Mouse (Mus musculus) stomach, embryonic 14.5 days (tissue): ENCODE results near the gene Gfra1. TPM values are rescaled to one million over a fixed set of nuclear protein-coding genes. Genes with fewer than 3 reads are reported as not detected.

Experiments used
- ATAC-seq: fragments of 200-750 bp; cut with Nextera tagmentation; 2 replicates; pipeline ENCODE4 v1.8.0; 2017; ENCODE audit warnings: low read depth, moderate TSS enrichment; ENCODE audit not compliant: insufficient number of reproducible peaks, insufficient read depth, low FRiP score
- H3K27ac ChIP-seq: fragments of 300-500 bp; sonication (generic); 2 replicates; pipeline ENCODE4 v1.5.1; 2014; ENCODE audit warnings: mild to moderate bottlenecking, low read length, moderate library complexity, mixed read lengths
- H3K27me3 ChIP-seq: fragments of 300-500 bp; sonication (generic); 2 replicates; pipeline ENCODE4 v1.6.1; 2014; ENCODE audit warnings: low read length, control low read depth, mixed read lengths; ENCODE audit not compliant: control insufficient read depth, insufficient read depth
- H3K36me3 ChIP-seq: fragments of 300-500 bp; sonication (generic); 2 replicates; pipeline ENCODE4 v1.6.1; 2014; ENCODE audit warnings: mild to moderate bottlenecking, control low read depth, low read length, moderate library complexity, mixed read lengths; ENCODE audit not compliant: control insufficient read depth, insufficient read depth
- H3K4me1 ChIP-seq: fragments of 300-500 bp; sonication (generic); 2 replicates; pipeline ENCODE4 v1.6.1; 2014; ENCODE audit warnings: low read length, control low read depth, mixed read lengths; ENCODE audit not compliant: control insufficient read depth, insufficient read depth
- H3K4me2 ChIP-seq: fragments of 300-500 bp; sonication (generic); replicated peaks from 2 replicates; pipeline ENCODE4 v1.6.1; 2014; ENCODE audit warnings: low read depth, low read length, control low read depth
- H3K4me3 ChIP-seq: fragments of 300-500 bp; sonication (generic); 2 replicates; pipeline ENCODE4 v1.5.1; 2014; ENCODE audit warnings: low read depth, low read length, control low read depth
- H3K9ac ChIP-seq: fragments of 300-500 bp; sonication (generic); replicated peaks from 2 replicates; pipeline ENCODE4 v1.6.1; 2014; ENCODE audit warnings: low read depth, mild to moderate bottlenecking, control low read depth, low read length, moderate library complexity, mixed read lengths
- H3K9me3 ChIP-seq: fragments of 300-500 bp; sonication (generic); 2 replicates; pipeline ENCODE4 v1.6.1; 2016; ENCODE audit warnings: low read depth, low read length, control low read depth; ENCODE audit not compliant: control insufficient read depth
- WGBS: fragments of 180-500 bp; shearing (Covaris S2); extraction: QIAGEN DNeasy Blood & Tissue Kit; methylation state at CpG from one replicate; pipeline ENCODE4 v1.1.7; 2014; 5-methylcytosine and 5-hydroxymethylcytosine counted together
- polyA plus RNA-seq: library from polyadenylated mRNA; unstranded; fragments of >200 nt; fragmentation: Nextera tagmentation; extraction: Ambion mirVana; gene quantifications from 2 replicates; pipeline ENCODE4 v1.2.1, GENCODE M21; 2014

The Gfra1 gene
- polyA plus RNA-seq, 1 experiment from 2014 or later = 66.3 TPM

- Histone ChIP-seq H3K36me3 (no peaks in the 10 kb centered on the region), H3K27ac (peak overlapping the region; percentile 85; the same call in 1 of the 2 replicates), H3K4me1 (peaks cover 16% of the 10 kb centered on the region; the same call in 1 of the 2 replicates), H3K9ac (no peak overlapping the region), H3K27me3 (no peaks in the 10 kb centered on the region), H3K4me2 (no peak overlapping the region), H3K9me3 (no peaks in the 10 kb centered on the region; the same call in 1 of the 2 replicates), H3K4me3 (no peak overlapping the region)
- ATAC-seq = peak; percentile 53
- 22% methylated on average over 3 of the region's 3 CpGs for WGBS
Measured at GRCm38 (mm10) chr19:58419278-58419677, 36.4 kb downstream of the Gfra1 start.

- no peak overlapping the region for H3K9ac ChIP-seq
- no peaks in the 10 kb centered on the region; the same call in 1 of the 2 replicates for H3K9me3 ChIP-seq
- WGBS = 88% methylated on average over 4 of the region's 4 CpGs
- H3K4me3 ChIP-seq = no peak overlapping the region
- H3K27ac ChIP-seq = no peak overlapping the region
- ATAC-seq = no peak
- no peak overlapping the region for H3K4me2 ChIP-seq
- H3K27me3 ChIP-seq = no peaks in the 10 kb centered on the region
- peaks cover 17% of the 10 kb centered on the region; the same call in 1 of the 2 replicates for H3K4me1 ChIP-seq
- H3K36me3 ChIP-seq = no peaks in the 10 kb centered on the region
Measured at GRCm38 (mm10) chr19:58415173-58415572, 40.5 kb downstream of the Gfra1 start.

GRCm38 (mm10) chr19:58414733-58415132, 41.0 kb downstream of the Gfra1 start:
- H3K27ac ChIP-seq = no peak overlapping the region
- H3K36me3 ChIP-seq = no peaks in the 10 kb centered on the region
- H3K9ac ChIP-seq = no peak overlapping the region
- H3K4me3 ChIP-seq = no peak overlapping the region
- no peaks in the 10 kb centered on the region; the same call in 1 of the 2 replicates for H3K9me3 ChIP-seq
- H3K4me1 ChIP-seq = peaks cover 15% of the 10 kb centered on the region; the same call in 1 of the 2 replicates
- no peak overlapping the region for H3K4me2 ChIP-seq
- no peak for ATAC-seq
- no peaks in the 10 kb centered on the region for H3K27me3 ChIP-seq

GRCm38 (mm10) chr19:58413290-58413689, 42.4 kb downstream of the Gfra1 start:
- no peaks in the 10 kb centered on the region for H3K36me3 ChIP-seq
- 0% methylated on average over 8 of the region's 8 CpGs for WGBS
- peak; percentile 70; the same call in 1 of the 2 replicates for ATAC-seq
- no peak overlapping the region for H3K27ac ChIP-seq
- H3K27me3 ChIP-seq = no peaks in the 10 kb centered on the region
- H3K9ac ChIP-seq = no peak overlapping the region
- no peak overlapping the region for H3K4me3 ChIP-seq
- no peaks in the 10 kb centered on the region; the same call in 1 of the 2 replicates for H3K9me3 ChIP-seq
- H3K4me1 ChIP-seq = peaks cover 9% of the 10 kb centered on the region; the same call in 1 of the 2 replicates
- no peak overlapping the region for H3K4me2 ChIP-seq

- H3K9ac ChIP-seq = no peak overlapping the region
- H3K4me2 ChIP-seq = no peak overlapping the region
- 46% methylated on average over 2 of the region's 3 CpGs for WGBS
- H3K36me3 ChIP-seq = no peaks in the 10 kb centered on the region
- no peaks in the 10 kb centered on the region; the same call in 1 of the 2 replicates for H3K9me3 ChIP-seq
- ATAC-seq = no peak
- peaks cover 9% of the 10 kb centered on the region; the same call in 1 of the 2 replicates for H3K4me1 ChIP-seq
- no peaks in the 10 kb centered on the region for H3K27me3 ChIP-seq
- H3K27ac ChIP-seq = no peak overlapping the region; the same call in 1 of the 2 replicates
- H3K4me3 ChIP-seq = no peak overlapping the region
Measured at GRCm38 (mm10) chr19:58412811-58413210, 42.9 kb downstream of the Gfra1 start.

- Histone ChIP-seq H3K36me3 (no peaks in the 10 kb centered on the region), H3K9me3 (no peaks in the 10 kb centered on the region), H3K4me3 (no peak overlapping the region), H3K4me2 (no peak overlapping the region), H3K27me3 (no peaks in the 10 kb centered on the region), H3K9ac (no peak overlapping the region), H3K4me1 (peaks cover 7% of the 10 kb centered on the region; the same call in 1 of the 2 replicates), H3K27ac (no peak overlapping the region)
- ATAC-seq = no peak
Measured at GRCm38 (mm10) chr19:58406726-58407125, 49.0 kb downstream of the Gfra1 start.

GRCm38 (mm10) chr19:58400224-58400623, 55.5 kb downstream of the Gfra1 start:
- H3K27ac ChIP-seq = no peak overlapping the region
- 75% methylated on average over 3 of the region's 3 CpGs for WGBS
- H3K27me3 ChIP-seq = no peaks in the 10 kb centered on the region
- H3K4me1 ChIP-seq = peaks cover 16% of the 10 kb centered on the region
- H3K36me3 ChIP-seq = no peaks in the 10 kb centered on the region
- no peak overlapping the region for H3K4me2 ChIP-seq
- no peak overlapping the region for H3K9ac ChIP-seq
- no peak for ATAC-seq
- no peak overlapping the region for H3K4me3 ChIP-seq
- H3K9me3 ChIP-seq = no peaks in the 10 kb centered on the region

GRCm38 (mm10) chr19:58399166-58399565, 56.5 kb downstream of the Gfra1 start:
- Histone ChIP-seq H3K9me3 (no peaks in the 10 kb centered on the region), H3K4me1 (peaks cover 16% of the 10 kb centered on the region), H3K4me2 (no peak overlapping the region), H3K36me3 (no peaks in the 10 kb centered on the region), H3K27ac (no peak overlapping the region), H3K4me3 (no peak overlapping the region), H3K27me3 (no peaks in the 10 kb centered on the region), H3K9ac (no peak overlapping the region)
- WGBS = 68% methylated on average over 6 of the region's 6 CpGs
- ATAC-seq = no peak

GRCm38 (mm10) chr19:58396604-58396984, 59.1 kb downstream of the Gfra1 start:
- Histone ChIP-seq H3K4me1 (peaks cover 14% of the 10 kb centered on the region), H3K27me3 (no peaks in the 10 kb centered on the region), H3K9ac (no peak overlapping the region), H3K4me2 (peak overlapping the region; percentile 28; the same call in 1 of the 2 replicates), H3K9me3 (no peaks in the 10 kb centered on the region), H3K36me3 (no peaks in the 10 kb centered on the region), H3K27ac (peak overlapping the region; percentile 90), H3K4me3 (no peak overlapping the region)
- 44% methylated on average over 4 of the region's 4 CpGs for WGBS
- peak; percentile 83 for ATAC-seq
